Mouse (Mus musculus): Measurements from ENCODE around the gene Gnpnat1.

The Gnpnat1 gene

DNA sequence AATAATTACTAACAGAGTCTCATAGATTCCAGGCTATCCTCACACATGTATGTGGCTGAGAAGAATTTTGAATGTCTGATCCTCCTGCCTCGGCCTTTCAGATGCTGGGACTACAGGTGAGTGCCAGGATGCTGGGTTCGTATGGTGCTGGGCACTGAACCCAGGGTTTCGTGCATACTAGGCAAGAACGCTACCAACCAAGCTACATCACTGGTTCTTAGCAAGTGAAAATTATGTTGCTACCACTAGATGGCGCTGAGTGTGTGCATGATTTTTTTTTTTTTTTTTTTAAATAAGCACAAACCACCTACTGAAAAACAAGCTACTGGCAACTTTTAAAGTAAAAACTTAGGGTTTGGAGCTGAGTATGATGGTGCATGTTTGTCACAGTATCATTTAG is 18.5 kb upstream of the Gnpnat1 start:
- ChIA-PET POLR2A (interaction anchor here (0.5 to 1.9 kb wide), 16 partner anchors 17 to 234 kb away, joined by 3 to 7 read pairs (median 4); no protein-coding TSS in a partner anchor), CTCF (interaction anchor here (0.6 to 2.2 kb wide), 93 partner anchors 8 to 1303 kb away, joined by 3 to 30 read pairs (median 4); partner anchors contain the start of genes Psmc6 (in 2 of the 4) and Ddhd1 (in 1 of the 4))

GRCm38 (mm10) chr14:45422371-45422770 is 17.7 kb upstream of the Gnpnat1 start:
- ChIA-PET POLR2A (no interaction called here), CTCF (interaction anchor here in 2 of 4 experiments (1.1 to 2.0 kb wide), 4 partner anchors 16 to 350 kb away, joined by 3 to 21 read pairs (median 6); no protein-coding TSS in a partner anchor)

- ChIA-PET CTCF (no interaction called here), POLR2A (no interaction called here)
Measured at GRCm38 (mm10) chr14:45419323-45419722, 14.6 kb upstream of the Gnpnat1 start.

GRCm38 (mm10) chr14:45418553-45418952 is 13.8 kb upstream of the Gnpnat1 start:
- POLR2A ChIA-PET, result interaction anchor here in 1 of 4 experiments (0.6 kb wide), 1 partner anchor 71 kb away, joined by 3 read pairs; no protein-coding TSS in a partner anchor
- CTCF ChIA-PET, result interaction anchor here in 1 of 4 experiments (0.7 kb wide), 1 partner anchor 276 kb away, joined by 3 read pairs; no protein-coding TSS in a partner anchor

- ChIA-PET POLR2A (no interaction called here), CTCF (no interaction called here)
Measured at GRCm38 (mm10) chr14:45416265-45416664, 11.6 kb upstream of the Gnpnat1 start.

- ChIA-PET POLR2A (interaction anchor here in 3 of 4 experiments (0.6 to 1.2 kb wide), 4 partner anchors 20 to 185 kb away, joined by 3 to 4 read pairs (median 4); partner anchors contain the start of gene Gpr137c (in 1 of the 3)), CTCF (interaction anchor here in 2 of 4 experiments (0.7 to 1.2 kb wide), 3 partner anchors 19 to 553 kb away, joined by 4 read pairs; no protein-coding TSS in a partner anchor)
Measured at GRCm38 (mm10) chr14:45403651-45404050, 1.1 kb downstream of the Gnpnat1 start.

GRCm38 (mm10) chr14:45399836-45400235 is 4.9 kb downstream of the Gnpnat1 start:
- CTCF ChIA-PET, result interaction anchor here in 3 of 4 experiments (0.6 to 1.1 kb wide), 6 partner anchors 12 to 146 kb away, joined by 3 to 6 read pairs (median 3); partner anchors contain the start of gene Psmc6 (in 1 of the 3)
- POLR2A ChIA-PET, result interaction anchor here in 3 of 4 experiments (0.7 to 3.1 kb wide), 6 partner anchors 11 to 131 kb away, joined by 3 to 14 read pairs (median 4); no protein-coding TSS in a partner anchor

DNA sequence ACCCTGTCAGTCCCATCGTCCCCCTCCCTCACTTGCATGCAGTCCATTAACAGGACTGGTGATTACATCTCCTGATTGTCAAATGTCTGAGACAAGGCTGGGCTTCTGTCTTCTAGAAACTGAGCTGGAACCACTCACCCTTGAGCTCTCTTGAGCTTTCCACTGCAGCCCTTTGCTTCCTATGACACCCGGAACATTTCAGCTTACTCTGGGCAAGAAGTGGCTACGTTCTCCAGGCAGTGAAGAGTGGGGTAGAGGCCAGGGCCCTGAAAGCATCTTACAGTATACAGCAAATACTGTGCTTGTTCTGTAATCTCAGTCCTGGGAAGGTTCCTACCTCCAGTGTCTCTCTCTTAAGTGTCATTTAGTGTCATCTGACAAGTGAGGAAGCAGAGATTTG is 15.5 kb downstream of the Gnpnat1 start:
- ChIA-PET POLR2A (interaction anchor here (0.6 to 5.5 kb wide), 39 partner anchors 9 to 269 kb away, joined by 3 to 57 read pairs (median 4); partner anchors contain the start of genes Ero1l (in 3 of the 4), Ddhd1 (in 2 of the 4), Psmc6 (in 2 of the 4) and Styx (in 2 of the 4)), CTCF (interaction anchor here in 2 of 4 experiments (0.6 to 1.0 kb wide), 4 partner anchors 9 to 60 kb away, joined by 3 read pairs; partner anchors contain the start of gene Psmc6 (in 2 of the 2))

GRCm38 (mm10) chr14:45388345-45389181 is 16.1 kb downstream of the Gnpnat1 start:
- CTCF ChIA-PET, result interaction anchor here in 3 of 4 experiments (0.5 to 1.0 kb wide), 4 partner anchors 9 to 59 kb away, joined by 3 read pairs; partner anchors contain the start of gene Psmc6 (in 2 of the 3)
- POLR2A ChIA-PET, result interaction anchor here (0.6 to 5.5 kb wide), 49 partner anchors 9 to 269 kb away, joined by 3 to 57 read pairs (median 4); partner anchors contain the start of genes Ero1l (in 3 of the 4), Styx (in 3 of the 4), Ddhd1 (in 2 of the 4) and Gpr137c (in 2 of the 4)

DNA sequence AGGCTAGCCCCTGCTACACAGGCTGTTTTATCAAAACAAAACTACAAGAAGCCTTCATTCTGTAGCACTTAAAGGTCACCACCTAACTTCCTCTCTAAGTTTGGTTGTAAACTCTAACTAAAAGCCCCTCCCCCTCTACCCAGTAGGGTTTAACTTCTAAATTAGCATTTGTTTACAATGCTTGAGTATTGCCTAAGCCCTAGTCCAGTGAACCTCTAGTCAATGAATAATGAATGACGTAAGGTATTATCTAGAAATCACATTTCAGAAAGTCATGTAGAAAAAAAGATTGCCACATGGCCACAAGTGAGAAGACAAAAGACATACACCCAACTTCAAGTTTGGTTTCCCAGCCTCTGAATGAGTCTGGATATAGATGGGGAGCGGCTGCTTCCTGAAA is 17.2 kb downstream of the Gnpnat1 start:
- CTCF ChIA-PET, result no interaction called here
- POLR2A ChIA-PET, result interaction anchor here in 3 of 4 experiments (0.8 to 5.5 kb wide), 12 partner anchors 10 to 270 kb away, joined by 3 to 57 read pairs (median 8); partner anchors contain the start of genes Ero1l (in 2 of the 3), Ddhd1 (in 1 of the 3) and Styx (in 1 of the 3)

- CTCF ChIA-PET, result no interaction called here
Measured at GRCm38 (mm10) chr14:45385596-45385995, 19.1 kb downstream of the Gnpnat1 start.

GRCm38 (mm10) chr14:45382912-45383311 is 21.8 kb downstream of the Gnpnat1 start:
- CTCF ChIA-PET, result interaction anchor here in 2 of 4 experiments (0.6 kb wide), 2 partner anchors 10 to 413 kb away, joined by 3 to 6 read pairs; no protein-coding TSS in a partner anchor
- POLR2A ChIA-PET, result interaction anchor here in 1 of 4 experiments (1.0 to 1.3 kb wide), 2 partner anchors 18 to 51 kb away, joined by 4 to 5 read pairs; no protein-coding TSS in a partner anchor

More at GRCm38 (mm10) chr14:45385596-45385995, 19.1 kb downstream of the Gnpnat1 start:
- POLR2A ChIA-PET, result interaction anchor here in 3 of 4 experiments (0.6 to 5.5 kb wide), 12 partner anchors 16 to 271 kb away, joined by 3 to 57 read pairs (median 4); partner anchors contain the start of genes Psmc6 (in 2 of the 3), Styx (in 2 of the 3) and Gpr137c (in 1 of the 3)

DNA sequence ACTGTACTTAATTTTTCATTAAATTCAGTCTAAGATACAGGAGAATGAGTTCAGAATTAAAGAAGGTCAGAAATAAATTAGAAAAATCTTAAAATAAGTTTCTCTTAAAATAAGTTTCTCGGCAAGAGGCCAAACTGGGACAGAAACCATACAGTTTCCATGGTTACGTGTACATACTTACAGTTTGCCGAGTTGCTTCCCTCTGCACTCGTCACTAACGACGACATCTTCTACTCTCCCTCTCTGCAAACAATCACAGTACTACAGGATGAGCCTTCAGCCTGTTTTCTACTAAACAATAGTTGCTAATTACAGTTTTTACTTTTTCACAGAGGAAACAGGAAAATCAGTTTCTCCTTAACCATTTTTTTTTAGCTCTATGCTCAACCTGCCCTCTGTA is 24.0 kb downstream of the Gnpnat1 start:
- POLR2A ChIA-PET, result interaction anchor here in 2 of 4 experiments (1.0 to 1.9 kb wide), 3 partner anchors 11 to 37 kb away, joined by 3 to 5 read pairs (median 4); no protein-coding TSS in a partner anchor

GRCm38 (mm10) chr14:45378771-45379170 is 25.9 kb downstream of the Gnpnat1 start:
- POLR2A ChIA-PET, result interaction anchor here in 2 of 4 experiments (0.9 to 2.2 kb wide), 10 partner anchors 10 to 49 kb away, joined by 3 to 13 read pairs (median 4); partner anchors contain the start of gene Styx (in 1 of the 2)
- CTCF ChIA-PET, result interaction anchor here in 1 of 4 experiments (1.3 kb wide), 1 partner anchor 16 kb away, joined by 3 read pairs; no protein-coding TSS in a partner anchor

More for the DNA sequence above, 24.0 kb downstream of the Gnpnat1 start:
- CTCF ChIA-PET, result interaction anchor here in 1 of 4 experiments (1.6 kb wide), 1 partner anchor 52 kb away, joined by 7 read pairs; no protein-coding TSS in a partner anchor

- POLR2A ChIA-PET, result interaction anchor here in 3 of 4 experiments (0.7 to 8.0 kb wide), 25 partner anchors 8 to 292 kb away, joined by 3 to 101 read pairs (median 5); partner anchors contain the start of genes Psmc6 (in 2 of the 3), Styx (in 2 of the 3), Ddhd1 (in 1 of the 3) and Ero1l (in 1 of the 3)
Measured at GRCm38 (mm10) chr14:45365196-45365587, 39.5 kb downstream of the Gnpnat1 start.

GRCm38 (mm10) chr14:45364211-45365195 is 40.2 kb downstream of the Gnpnat1 start:
- ChIA-PET POLR2A (interaction anchor here in 3 of 4 experiments (0.9 to 8.0 kb wide), 25 partner anchors 8 to 293 kb away, joined by 3 to 101 read pairs (median 5); partner anchors contain the start of genes Psmc6 (in 2 of the 3), Styx (in 2 of the 3), Ddhd1 (in 1 of the 3) and Ero1l (in 1 of the 3)), CTCF (interaction anchor here (0.6 to 3.3 kb wide), 10 partner anchors 14 to 272 kb away, joined by 3 to 14 read pairs (median 4); partner anchors contain the start of genes Psmc6 (in 2 of the 4) and Styx (in 1 of the 4))

More at GRCm38 (mm10) chr14:45365196-45365587, 39.5 kb downstream of the Gnpnat1 start:
- CTCF ChIA-PET, result interaction anchor here (0.6 to 3.3 kb wide), 7 partner anchors 21 to 271 kb away, joined by 3 to 14 read pairs (median 3); partner anchors contain the start of gene Psmc6 (in 2 of the 4)
